Mouse (Mus musculus): ENCODE measurements around the gene Baz1a. TPM values are rescaled to one million over a fixed set of nuclear protein-coding genes. Genes with fewer than 3 reads are reported as not detected.
"Not testable (repeated sequence)": the region's sequence is repeated elsewhere in the genome, so short reads cannot be mapped to it uniquely, and the experiment has no call there.

The Baz1a gene
- total RNA-seq, 2 experiments from 2014 or later = 151 to 367 TPM

- ATAC-seq (replicated peaks; ENCODE audit: poor library complexity) = no peak
These were observed 1.1 kb downstream of the Baz1a start for GRCm38 (mm10) chr12:55013031-55013430.

GRCm38 (mm10) chr12:55007361-55008008 lies 6.7 kb downstream of the Baz1a start:
- ATAC-seq (replicated peaks; ENCODE audit: poor library complexity) = no peak

- no peak for ATAC-seq (replicated peaks; ENCODE audit: poor library complexity)
These were observed 8.1 kb downstream of the Baz1a start for GRCm38 (mm10) chr12:55006071-55006470.

- ATAC-seq (replicated peaks; ENCODE audit: poor library complexity) = no peak
These were observed 9.8 kb downstream of the Baz1a start for GRCm38 (mm10) chr12:55004396-55004795.

GRCm38 (mm10) chr12:55003843-55004242 lies 10.3 kb downstream of the Baz1a start:
- ATAC-seq (replicated peaks; ENCODE audit: poor library complexity) = no peak

GRCm38 (mm10) chr12:55002532-55002931 lies 11.6 kb downstream of the Baz1a start:
- ATAC-seq (replicated peaks; ENCODE audit: poor library complexity) = not testable (repeated sequence)

GRCm38 (mm10) chr12:54999016-54999690 lies 15.0 kb downstream of the Baz1a start:
- peak; percentile 98 for ATAC-seq (replicated peaks; ENCODE audit: poor library complexity)

- no peak for ATAC-seq (replicated peaks; ENCODE audit: poor library complexity)
These were observed 15.7 kb downstream of the Baz1a start for GRCm38 (mm10) chr12:54998411-54998810.

GRCm38 (mm10) chr12:54996979-54997474 lies 17.1 kb downstream of the Baz1a start:
- ATAC-seq (replicated peaks; ENCODE audit: poor library complexity) = no peak

- ATAC-seq (replicated peaks; ENCODE audit: poor library complexity) = no peak
These were observed 18.2 kb downstream of the Baz1a start for GRCm38 (mm10) chr12:54995965-54996364.

- no peak for ATAC-seq (replicated peaks; ENCODE audit: poor library complexity)
These were observed 19.7 kb downstream of the Baz1a start for GRCm38 (mm10) chr12:54994418-54994817.

GRCm38 (mm10) chr12:54994068-54994386 lies 20.1 kb downstream of the Baz1a start:
- ATAC-seq (replicated peaks; ENCODE audit: poor library complexity) = 0 out of 2 replicates have a peak, but pooled peaks have one; percentile 0

GRCm38 (mm10) chr12:54993246-54994067 lies 20.7 kb downstream of the Baz1a start:
- peak; percentile 74 for ATAC-seq (replicated peaks; ENCODE audit: poor library complexity)

- peak; percentile 83 for ATAC-seq (replicated peaks; ENCODE audit: poor library complexity)
These were observed 21.3 kb downstream of the Baz1a start for GRCm38 (mm10) chr12:54992814-54993213.

- no peak for ATAC-seq (replicated peaks; ENCODE audit: poor library complexity)
These were observed 25.8 kb downstream of the Baz1a start for GRCm38 (mm10) chr12:54988323-54988850.

- no peak for ATAC-seq (replicated peaks; ENCODE audit: poor library complexity)
These were observed 27.0 kb downstream of the Baz1a start for GRCm38 (mm10) chr12:54987156-54987555.

GRCm38 (mm10) chr12:54986052-54986717 lies 28.0 kb downstream of the Baz1a start, which contains the start of gene Gm20403:
TSS of gene Gm20403 (minus strand) at chr12:54986529.
- peak; percentile 81 for ATAC-seq (replicated peaks; ENCODE audit: poor library complexity)

GRCm38 (mm10) chr12:54985257-54986051 lies 28.7 kb downstream of the Baz1a start:
- ATAC-seq (replicated peaks; ENCODE audit: poor library complexity) = 0 out of 2 replicates have a peak, but pooled peaks have one; percentile 3

- peak; percentile 69 for ATAC-seq (replicated peaks; ENCODE audit: poor library complexity)
These were observed 29.4 kb downstream of the Baz1a start for GRCm38 (mm10) chr12:54984701-54985256.
